Mouse (Mus musculus) stomach, postnatal 0 days (tissue): ENCODE data around the gene Ola1. TPM values are rescaled to one million over a fixed set of nuclear protein-coding genes. Genes with fewer than 3 reads are reported as not detected.

ENCODE experiments used
- ATAC-seq: fragments of 200-750 bp; cut with Nextera tagmentation; 2 replicates; pipeline ENCODE4 v1.8.0; 2017; ENCODE audit not compliant: low FRiP score, low TSS enrichment
- DNase-seq: peaks from one replicate; pipeline ENCODE4 v3.0.0-alpha.2; 2016; ENCODE audit warnings: low spot score
- H3K27ac ChIP-seq: fragments of 300-500 bp; sonication (generic); replicated peaks from 2 replicates; pipeline ENCODE4 v1.5.1; 2014; ENCODE audit warnings: mild to moderate bottlenecking, control low read depth
- H3K27me3 ChIP-seq: fragments of 300-500 bp; sonication (generic); 2 replicates; pipeline ENCODE4 v1.6.1; 2014; ENCODE audit warnings: low read length; ENCODE audit not compliant: control insufficient read depth, insufficient read depth
- H3K36me3 ChIP-seq: fragments of 300-500 bp; sonication (generic); 2 replicates; pipeline ENCODE4 v1.6.1; 2014; ENCODE audit warnings: low read length, mixed read lengths; ENCODE audit not compliant: control insufficient read depth, insufficient read depth
- H3K4me1 ChIP-seq: fragments of 300-500 bp; sonication (generic); replicated peaks from 2 replicates; pipeline ENCODE4 v1.6.1; 2014; ENCODE audit warnings: antibody characterized with exemption; ENCODE audit not compliant: control insufficient read depth, insufficient read depth
- H3K4me2 ChIP-seq: fragments of 300-500 bp; sonication (generic); replicated peaks from 2 replicates; pipeline ENCODE4 v1.6.1; 2014; ENCODE audit warnings: low read depth, mild to moderate bottlenecking, control low read depth, moderate library complexity
- H3K4me3 ChIP-seq: fragments of 300-500 bp; sonication (generic); 2 replicates; pipeline ENCODE4 v1.5.1; 2014; ENCODE audit warnings: low read depth, low read length, control low read depth
- H3K9ac ChIP-seq: fragments of 300-500 bp; sonication (generic); 2 replicates; pipeline ENCODE4 v1.6.1; 2014; ENCODE audit warnings: mild to moderate bottlenecking, low read length, control low read depth, mixed read lengths
- H3K9me3 ChIP-seq: fragments of 300-500 bp; sonication (generic); 2 replicates; pipeline ENCODE4 v1.6.1; 2016; ENCODE audit warnings: low read length; ENCODE audit not compliant: control insufficient read depth
- CTCF ChIP-seq: IDR thresholded peaks from 2 replicates; pipeline ENCODE4 v1.5.1; 2016; ENCODE audit warnings: antibody characterized with exemption, low read depth, mild to moderate bottlenecking, moderate library complexity
- EP300 ChIP-seq: optimal IDR thresholded peaks from 2 replicates; pipeline ENCODE3; 2016; ENCODE audit warnings: antibody characterized with exemption
- WGBS: fragments of 180-500 bp; shearing (Covaris S2); extraction: QIAGEN DNeasy Blood & Tissue Kit; methylation state at CpG from one replicate; pipeline ENCODE4 v1.1.7; 2014; 5-methylcytosine and 5-hydroxymethylcytosine counted together
- polyA plus RNA-seq: library from polyadenylated mRNA; unstranded; fragments of >200 nt; fragmentation: Nextera tagmentation; extraction: Ambion mirVana; gene quantifications from 2 replicates; pipeline ENCODE4 v1.2.1, GENCODE M21; 2015

The Ola1 gene
- polyA plus RNA-seq, result 58.4 and 62.4 TPM in 2 replicates

GRCm38 (mm10) chr2:73218913-73219312 lies at the start of gene Ola1:
TSS of gene Ola1 (minus strand) at chr2:73218924.
- H3K27me3 ChIP-seq, result no peaks in the 10 kb centered on the region
- H3K9me3 ChIP-seq, result no peaks in the 10 kb centered on the region
- 77% methylated on average over 5 of the region's 5 CpGs for WGBS
- no peak for TF ChIP-seq CTCF
- no peak for TF ChIP-seq EP300
- H3K27ac ChIP-seq, result no peak within 1 kb of the TSS
- H3K4me3 ChIP-seq, result no peak within 1 kb of the TSS
- no peak within 1 kb of the TSS for H3K4me2 ChIP-seq
- ATAC-seq (no peak), DNase-seq (no peak)
- no peak within 1 kb of the TSS for H3K9ac ChIP-seq
- no peaks in the 10 kb centered on the region for H3K36me3 ChIP-seq
- H3K4me1 ChIP-seq, result no peaks in the 10 kb centered on the region

- Histone ChIP-seq H3K27me3 (peaks cover 20% of the 10 kb centered on the region), H3K9ac (no peak overlapping the region), H3K27ac (no peak overlapping the region), H3K4me3 (no peak overlapping the region), H3K9me3 (no peaks in the 10 kb centered on the region), H3K4me1 (peaks cover 8% of the 10 kb centered on the region; the same call in 1 of the 2 replicates), H3K4me2 (no peak overlapping the region), H3K36me3 (no peaks in the 10 kb centered on the region)
- TF ChIP-seq CTCF, result no peak
- TF ChIP-seq EP300, result no peak
- WGBS, result 5% methylated on average over 12 of the region's 12 CpGs
- DNase-seq (no peak), ATAC-seq (no peak)
Measured at GRCm38 (mm10) chr2:73268281-73268680, 49.6 kb upstream of the Ola1 start.

DNA sequence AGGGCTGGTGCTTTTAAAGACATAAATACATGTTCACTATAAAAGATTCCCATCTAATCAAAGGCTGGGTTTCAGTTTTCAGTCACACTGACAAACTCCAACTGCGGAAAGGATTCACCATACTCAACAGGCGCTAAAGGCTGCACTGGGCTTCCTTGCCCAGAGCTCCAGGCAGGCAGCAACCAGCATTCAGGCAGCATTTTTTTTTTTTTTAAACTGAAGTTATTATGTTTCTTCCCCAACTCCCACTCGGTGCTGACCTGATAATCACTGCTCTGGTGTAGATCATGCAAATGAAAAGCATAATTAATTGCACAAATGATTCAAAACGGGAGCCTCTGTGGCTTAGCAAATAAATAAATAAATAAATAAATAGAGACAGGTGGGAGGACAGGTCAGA lies 49.1 kb upstream of the Ola1 start:
- Histone ChIP-seq H3K4me1 (peaks cover 5% of the 10 kb centered on the region; the same call in 1 of the 2 replicates), H3K27ac (no peak overlapping the region), H3K36me3 (no peaks in the 10 kb centered on the region), H3K4me3 (no peak overlapping the region), H3K27me3 (peaks cover 20% of the 10 kb centered on the region), H3K9me3 (no peaks in the 10 kb centered on the region), H3K4me2 (no peak overlapping the region), H3K9ac (no peak overlapping the region)
- 8% methylated on average over 4 of the region's 4 CpGs for WGBS
- DNase-seq (no peak), ATAC-seq (no peak)
- TF ChIP-seq EP300, result no peak
- TF ChIP-seq CTCF, result no peak

GRCm38 (mm10) chr2:73267231-73267630 lies 48.5 kb upstream of the Ola1 start:
- no peak for TF ChIP-seq CTCF
- no peak for TF ChIP-seq EP300
- H3K36me3 ChIP-seq, result no peaks in the 10 kb centered on the region
- ATAC-seq (no peak), DNase-seq (no peak)
- H3K9me3 ChIP-seq, result no peaks in the 10 kb centered on the region
- no peak overlapping the region for H3K9ac ChIP-seq
- H3K4me3 ChIP-seq, result no peak overlapping the region
- H3K4me2 ChIP-seq, result no peak overlapping the region
- H3K27ac ChIP-seq, result no peak overlapping the region
- WGBS, result 25% methylated on average over 3 of the region's 3 CpGs
- H3K4me1 ChIP-seq, result peaks cover 5% of the 10 kb centered on the region; the same call in 1 of the 2 replicates
- H3K27me3 ChIP-seq, result peaks cover 20% of the 10 kb centered on the region

DNA sequence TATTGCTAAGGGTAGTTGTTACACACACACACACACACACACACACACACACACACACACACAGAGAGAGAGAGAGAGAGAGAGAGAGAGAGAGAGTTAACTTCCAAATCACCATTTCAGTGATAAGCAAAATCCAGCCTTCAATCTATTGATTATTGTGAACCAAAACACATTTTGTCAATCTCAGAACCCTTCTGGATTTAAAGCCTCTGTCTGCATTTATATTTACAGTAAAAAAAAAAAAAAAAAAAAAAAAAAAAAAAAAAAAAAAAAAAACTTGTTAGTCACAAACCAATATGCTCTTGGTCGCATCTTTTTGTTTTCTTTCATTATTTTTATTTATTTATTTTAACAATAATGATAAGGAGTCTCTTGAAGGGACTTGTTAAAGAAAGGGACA lies 47.9 kb upstream of the Ola1 start:
- Histone ChIP-seq H3K4me2 (no peak overlapping the region), H3K27me3 (peaks cover 20% of the 10 kb centered on the region), H3K36me3 (no peaks in the 10 kb centered on the region), H3K9ac (no peak overlapping the region), H3K4me1 (peaks cover 5% of the 10 kb centered on the region; the same call in 1 of the 2 replicates), H3K27ac (no peak overlapping the region), H3K4me3 (no peak overlapping the region), H3K9me3 (no peaks in the 10 kb centered on the region)
- ATAC-seq, result no peak
- WGBS, result 22% methylated on average over 1 of the region's 1 CpGs
- TF ChIP-seq CTCF, result no peak
- TF ChIP-seq EP300, result no peak
- DNase-seq, result no peak

GRCm38 (mm10) chr2:73266011-73266410 lies 47.3 kb upstream of the Ola1 start:
- Histone ChIP-seq H3K4me2 (no peak overlapping the region), H3K9me3 (no peaks in the 10 kb centered on the region), H3K27me3 (peaks cover 18% of the 10 kb centered on the region; the same call in 1 of the 2 replicates), H3K9ac (no peak overlapping the region), H3K36me3 (no peaks in the 10 kb centered on the region), H3K4me1 (peaks cover 5% of the 10 kb centered on the region; the same call in 1 of the 2 replicates), H3K4me3 (no peak overlapping the region), H3K27ac (no peak overlapping the region)
- 17% methylated on average over 5 of the region's 5 CpGs for WGBS
- DNase-seq, result no peak
- TF ChIP-seq CTCF (peak; percentile 54), EP300 (no peak)
- no peak for ATAC-seq
